Comparison of ENCODE assay signal across 30 mouse cellular contexts in genomic region chr9:67362053-67362452, GRCm38 (mm10).
"Had no signal": no experiment of that assay in that cellular context is flagged by ENCODE, and none has a peak within 500 bp of the region (broad histone marks: within the 10 kb centered on the region; RNA-seq: fewer than 3 reads in every experiment).

No protein-coding gene starts in this region.

- H3K27ac ChIP-seq: limb, embryonic 10.5 days; limb, embryonic 12.5 days; limb, embryonic 13.5 days; limb, embryonic 15.5 days; liver, embryonic 12.5 days; liver, embryonic 13.5 days; liver, embryonic 14.5 days; liver, embryonic 15.5 days; lung, embryonic 15.5 days; macrophage; midbrain, embryonic 10.5 days; midbrain, embryonic 12.5 days; midbrain, embryonic 13.5 days; midbrain, embryonic 15.5 days; neural tube, embryonic 12.5 days had no signal

- H3K9me3 ChIP-seq: limb, embryonic 10.5 days; limb, embryonic 15.5 days; liver, embryonic 12.5 days; liver, embryonic 13.5 days; liver, embryonic 15.5 days; lung, embryonic 15.5 days; midbrain, embryonic 10.5 days; midbrain, embryonic 13.5 days; midbrain, embryonic 15.5 days; neural tube, embryonic 12.5 days had no signal

- H3K36me3 ChIP-seq: liver, embryonic 15.5 days; lung, embryonic 15.5 days; midbrain, embryonic 15.5 days; neural tube, embryonic 12.5 days had no signal

- H3K4me2 ChIP-seq: limb, embryonic 12.5 days; limb, embryonic 13.5 days; limb, embryonic 15.5 days; liver, embryonic 11.5 days; liver, embryonic 12.5 days; liver, embryonic 13.5 days; liver, embryonic 15.5 days; lung, embryonic 14.5 days; lung, embryonic 15.5 days; midbrain, embryonic 11.5 days; midbrain, embryonic 12.5 days; midbrain, embryonic 13.5 days; midbrain, embryonic 15.5 days; neural tube, embryonic 12.5 days had no signal

- H3K9ac ChIP-seq: limb, embryonic 12.5 days; limb, embryonic 13.5 days; limb, embryonic 15.5 days; liver, embryonic 12.5 days; liver, embryonic 13.5 days; liver, embryonic 14.5 days; liver, embryonic 15.5 days; liver, postnatal 0 days; lung, embryonic 14.5 days; lung, embryonic 15.5 days; midbrain, embryonic 12.5 days; midbrain, embryonic 13.5 days; midbrain, embryonic 15.5 days; neural tube, embryonic 12.5 days had no signal

- DNase-seq: liver; liver, embryonic 13.5 days; liver, postnatal 0 days; lung, adult 18-20 months; lung, adult 2 months; lung, embryonic 14.5 days; lung, postnatal 10 days; lung, postnatal 14 days; lung, postnatal 36 days; lung, postnatal 4 days had no signal

- H3K4me3 ChIP-seq: limb, embryonic 10.5 days; limb, embryonic 12.5 days; limb, embryonic 13.5 days; limb, embryonic 15.5 days; liver, embryonic 12.5 days; liver, embryonic 13.5 days; liver, embryonic 15.5 days; lung, embryonic 15.5 days; midbrain, embryonic 10.5 days; midbrain, embryonic 12.5 days; midbrain, embryonic 13.5 days; midbrain, embryonic 15.5 days; myocyte; neural tube, embryonic 12.5 days had no signal

- H3K4me1 ChIP-seq: limb, embryonic 10.5 days; liver, embryonic 12.5 days; liver, embryonic 13.5 days; liver, embryonic 15.5 days; lung, embryonic 15.5 days; megakaryocyte, embryonic 14.5 days; midbrain, embryonic 10.5 days; midbrain, embryonic 12.5 days; midbrain, embryonic 15.5 days; neural tube, embryonic 12.5 days had no signal

- ATAC-seq: liver, embryonic 12.5 days; liver, postnatal 0 days; lung, postnatal 0 days; midbrain, embryonic 13.5 days; midbrain, embryonic 15.5 days; midbrain, embryonic 16.5 days had no signal

- H3K27me3 ChIP-seq: limb, embryonic 12.5 days; limb, embryonic 13.5 days; limb, embryonic 15.5 days; liver, embryonic 12.5 days; liver, embryonic 13.5 days; liver, embryonic 15.5 days; lung, embryonic 15.5 days; midbrain, embryonic 12.5 days; midbrain, embryonic 13.5 days; midbrain, embryonic 15.5 days; neural tube, embryonic 12.5 days had no signal
